Mouse (Mus musculus): ENCODE data around the gene Cd5. TPM values are rescaled to one million over a fixed set of nuclear protein-coding genes. Genes with fewer than 3 reads are reported as not detected.

The Cd5 gene
- polyA plus RNA-seq, 1 experiment: not detected

DNA sequence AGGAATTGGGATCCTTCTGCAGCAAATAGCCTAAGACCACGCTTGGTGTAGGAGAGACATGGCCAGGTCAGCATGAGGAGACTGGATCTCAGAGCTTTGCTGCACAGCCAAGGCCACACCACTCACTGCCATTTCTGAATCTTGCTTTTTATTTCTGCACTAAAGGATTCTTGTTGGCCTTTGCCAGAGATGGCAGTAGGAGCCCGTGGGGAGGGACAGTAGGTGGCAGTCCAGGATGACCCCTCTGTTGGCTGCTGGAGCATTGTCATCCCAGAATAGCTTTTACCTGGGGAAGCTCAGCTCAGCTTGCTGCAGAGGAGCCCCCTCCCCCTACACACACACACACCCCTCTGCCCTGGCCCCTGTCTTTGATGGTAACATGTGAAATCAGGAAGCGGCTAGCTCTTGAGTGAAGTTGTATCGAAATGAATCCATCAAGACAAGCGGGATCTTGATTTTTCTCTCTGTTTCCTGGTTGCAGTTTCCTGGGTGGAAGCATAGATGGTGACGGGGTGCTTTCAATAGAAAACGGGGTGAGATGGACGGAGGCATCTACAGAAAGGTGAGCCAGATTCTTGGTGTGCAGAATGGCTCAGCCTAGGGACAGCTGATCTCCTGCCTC, 23.1 kb upstream of the Cd5 start:
- TF ChIP-seq CTCF (IDR thresholded peaks at IDR 0.05; ENCODE audit: insufficient read depth, low read depth, low read length) (no peak), POLR2A (IDR thresholded peaks at IDR 0.05; ENCODE audit: insufficient read depth, low read depth, low read length) (no peak)
- peaks cover 4% of the 10 kb centered on the region for H3K4me1 ChIP-seq (ENCODE audit: control insufficient read depth, insufficient read depth, low read length)
- H3K27ac ChIP-seq (ENCODE audit: insufficient read depth, low read depth, low read length): no peak overlapping the region
- WGBS: 88% methylated on average over 8 of the region's 8 CpGs
- H3K4me3 ChIP-seq (ENCODE audit: insufficient read depth, low read depth, low read length): no peak overlapping the region

DNA sequence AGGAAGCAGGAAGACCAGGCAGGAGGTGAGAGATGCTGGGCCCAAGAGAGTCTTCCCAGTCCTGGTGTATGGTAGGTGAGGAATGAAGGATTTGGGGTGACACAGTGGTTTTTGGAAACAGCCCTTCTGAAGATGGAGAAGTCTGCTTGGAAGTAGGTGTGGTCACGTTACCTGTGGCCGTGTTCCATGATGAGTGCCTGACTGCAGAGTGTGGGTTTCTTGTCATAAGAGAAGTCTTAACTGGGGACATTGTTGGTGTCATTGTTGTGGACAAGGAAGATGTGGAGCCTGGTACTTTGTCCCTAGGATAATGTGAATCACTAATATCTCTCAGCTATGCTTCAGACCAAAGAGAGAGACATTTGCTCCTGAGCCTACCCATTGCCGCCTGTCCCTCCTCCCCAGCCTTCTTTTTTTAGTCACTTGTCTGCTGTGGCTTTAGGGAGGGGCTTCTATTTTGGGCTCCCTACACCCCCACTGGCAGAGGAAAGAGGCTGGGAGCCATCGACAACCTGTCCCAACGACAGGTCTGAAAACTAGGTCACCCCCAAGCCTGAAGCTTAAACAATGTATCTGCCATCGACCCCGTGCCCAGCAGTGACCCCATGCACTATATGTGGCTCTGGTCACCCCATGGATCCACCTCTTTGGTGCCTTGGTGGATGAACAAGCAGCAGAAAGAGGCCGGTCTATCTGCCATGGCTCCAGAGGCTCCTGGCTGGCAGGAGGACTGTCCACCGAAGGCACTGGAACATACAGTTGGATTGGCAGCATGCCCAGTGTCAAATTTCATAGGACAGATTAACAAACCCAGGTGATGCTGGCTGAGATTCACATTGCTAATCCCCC, 21.4 kb upstream of the Cd5 start:
- Histone ChIP-seq H3K27ac (ENCODE audit: insufficient read depth, low read depth, low read length) (no peak overlapping the region), H3K4me1 (ENCODE audit: control insufficient read depth, insufficient read depth, low read length) (peaks cover 4% of the 10 kb centered on the region), H3K4me3 (ENCODE audit: insufficient read depth, low read depth, low read length) (no peak overlapping the region)
- no peak for TF ChIP-seq POLR2A (IDR thresholded peaks at IDR 0.05; ENCODE audit: insufficient read depth, low read depth, low read length)
- no peak for TF ChIP-seq CTCF (IDR thresholded peaks at IDR 0.05; ENCODE audit: insufficient read depth, low read depth, low read length)
- WGBS: 72% methylated on average over 9 of the region's 9 CpGs

GRCm38 (mm10) chr19:10759525-10759924, 20.7 kb upstream of the Cd5 start:
- Histone ChIP-seq H3K4me1 (ENCODE audit: control insufficient read depth, insufficient read depth, low read length) (peaks cover 4% of the 10 kb centered on the region), H3K4me3 (ENCODE audit: insufficient read depth, low read depth, low read length) (no peak overlapping the region), H3K27ac (ENCODE audit: insufficient read depth, low read depth, low read length) (no peak overlapping the region)
- no peak for TF ChIP-seq CTCF (IDR thresholded peaks at IDR 0.05; ENCODE audit: insufficient read depth, low read depth, low read length)
- no peak for TF ChIP-seq POLR2A (IDR thresholded peaks at IDR 0.05; ENCODE audit: insufficient read depth, low read depth, low read length)

GRCm38 (mm10) chr19:10758708-10759107, 19.9 kb upstream of the Cd5 start:
- no peak overlapping the region for H3K4me3 ChIP-seq (ENCODE audit: insufficient read depth, low read depth, low read length)
- no peak overlapping the region for H3K27ac ChIP-seq (ENCODE audit: insufficient read depth, low read depth, low read length)
- peaks cover 4% of the 10 kb centered on the region for H3K4me1 ChIP-seq (ENCODE audit: control insufficient read depth, insufficient read depth, low read length)
- WGBS: 80% methylated on average over 6 of the region's 6 CpGs
- TF ChIP-seq POLR2A (IDR thresholded peaks at IDR 0.05; ENCODE audit: insufficient read depth, low read depth, low read length) (no peak), CTCF (IDR thresholded peaks at IDR 0.05; ENCODE audit: insufficient read depth, low read depth, low read length) (no peak)

- TF ChIP-seq CTCF (IDR thresholded peaks at IDR 0.05; ENCODE audit: insufficient read depth, low read depth, low read length): no peak
- peaks cover 4% of the 10 kb centered on the region; the same call in 1 of the 2 replicates for H3K4me1 ChIP-seq (ENCODE audit: control insufficient read depth, insufficient read depth, low read length)
- WGBS: 86% methylated on average over 2 of the region's 2 CpGs
- no peak overlapping the region for H3K27ac ChIP-seq (ENCODE audit: insufficient read depth, low read depth, low read length)
- no peak overlapping the region for H3K4me3 ChIP-seq (ENCODE audit: insufficient read depth, low read depth, low read length)
Observed at GRCm38 (mm10) chr19:10757526-10757925, 18.7 kb upstream of the Cd5 start.

- peaks cover 4% of the 10 kb centered on the region; the same call in 1 of the 2 replicates for H3K4me1 ChIP-seq (ENCODE audit: control insufficient read depth, insufficient read depth, low read length)
- no peak overlapping the region for H3K27ac ChIP-seq (ENCODE audit: insufficient read depth, low read depth, low read length)
- TF ChIP-seq CTCF (IDR thresholded peaks at IDR 0.05; ENCODE audit: insufficient read depth, low read depth, low read length) (no peak), POLR2A (IDR thresholded peaks at IDR 0.05; ENCODE audit: insufficient read depth, low read depth, low read length) (no peak)
- H3K4me3 ChIP-seq (ENCODE audit: insufficient read depth, low read depth, low read length): no peak overlapping the region
Observed at GRCm38 (mm10) chr19:10757125-10757524, 18.3 kb upstream of the Cd5 start.

GRCm38 (mm10) chr19:10752646-10753045, 13.8 kb upstream of the Cd5 start:
- 93% methylated on average over 5 of the region's 5 CpGs for WGBS
- TF ChIP-seq POLR2A (IDR thresholded peaks at IDR 0.05; ENCODE audit: insufficient read depth, low read depth, low read length) (no peak), CTCF (IDR thresholded peaks at IDR 0.05; ENCODE audit: insufficient read depth, low read depth, low read length) (no peak)
- H3K4me1 ChIP-seq (ENCODE audit: control insufficient read depth, insufficient read depth, low read length): no peaks in the 10 kb centered on the region

DNA sequence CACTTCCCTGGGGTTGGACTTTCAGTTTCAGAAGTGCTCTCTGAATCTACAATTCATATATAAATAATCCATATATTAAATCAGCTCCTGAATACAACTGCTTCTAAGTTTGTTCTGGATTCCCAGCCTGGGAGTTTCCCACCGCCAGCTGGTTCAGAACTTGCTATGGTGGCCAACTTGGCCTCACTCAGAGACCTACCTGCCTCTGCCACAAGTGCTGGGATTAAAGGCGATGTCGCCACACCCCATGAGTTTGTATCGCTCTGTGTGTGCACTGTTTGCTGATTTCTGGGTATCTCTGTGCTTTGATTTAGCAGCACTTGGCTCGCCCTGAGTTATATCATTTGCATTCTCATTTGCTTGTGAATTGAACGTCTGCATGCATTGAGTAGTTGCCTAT, 13.3 kb upstream of the Cd5 start:
- H3K4me3 ChIP-seq (ENCODE audit: insufficient read depth, low read depth, low read length): no peak overlapping the region
- H3K4me1 ChIP-seq (ENCODE audit: control insufficient read depth, insufficient read depth, low read length): no peaks in the 10 kb centered on the region
- TF ChIP-seq CTCF (IDR thresholded peaks at IDR 0.05; ENCODE audit: insufficient read depth, low read depth, low read length) (no peak), POLR2A (IDR thresholded peaks at IDR 0.05; ENCODE audit: insufficient read depth, low read depth, low read length) (no peak)
- WGBS: 88% methylated on average over 6 of the region's 6 CpGs
- no peak overlapping the region for H3K27ac ChIP-seq (ENCODE audit: insufficient read depth, low read depth, low read length)

More at GRCm38 (mm10) chr19:10752646-10753045, 13.8 kb upstream of the Cd5 start:
- no peak overlapping the region for H3K4me3 ChIP-seq (ENCODE audit: insufficient read depth, low read depth, low read length)
- H3K27ac ChIP-seq (ENCODE audit: insufficient read depth, low read depth, low read length): no peak overlapping the region

DNA sequence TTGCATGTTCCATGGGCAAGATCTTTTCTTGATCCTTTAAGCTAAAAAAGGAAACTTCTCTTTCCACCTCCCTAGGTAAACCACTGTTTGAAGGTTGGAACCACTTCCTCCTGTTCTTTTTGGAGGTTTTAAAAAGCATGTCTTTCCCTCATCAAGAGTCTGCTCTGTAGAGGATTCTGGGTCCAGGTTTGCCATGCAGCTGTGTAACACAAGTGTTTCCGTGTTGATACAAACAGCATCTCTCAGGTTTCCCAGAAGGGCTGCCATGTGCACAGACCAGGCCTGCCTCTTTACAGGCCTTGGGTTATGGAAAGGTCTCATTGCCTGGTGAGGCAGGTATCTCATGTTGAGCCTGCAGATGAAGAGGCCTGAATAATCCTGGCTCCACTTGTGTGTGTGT, 12.8 kb upstream of the Cd5 start:
- TF ChIP-seq POLR2A (IDR thresholded peaks at IDR 0.05; ENCODE audit: insufficient read depth, low read depth, low read length) (no peak), CTCF (IDR thresholded peaks at IDR 0.05; ENCODE audit: insufficient read depth, low read depth, low read length) (no peak)
- WGBS: 85% methylated on average over 1 of the region's 1 CpGs
- Histone ChIP-seq H3K27ac (ENCODE audit: insufficient read depth, low read depth, low read length) (no peak overlapping the region), H3K4me1 (ENCODE audit: control insufficient read depth, insufficient read depth, low read length) (no peaks in the 10 kb centered on the region), H3K4me3 (ENCODE audit: insufficient read depth, low read depth, low read length) (no peak overlapping the region)

Measured in olfactory bulb, adult 2 months (tissue).